Mouse (Mus musculus): ENCODE results near the gene A430033K04Rik. TPM values are rescaled to one million over a fixed set of nuclear protein-coding genes. Genes with fewer than 3 reads are reported as not detected.

The A430033K04Rik gene
- polyA plus RNA-seq, 1 experiment from 2014 or later, result 13.7 TPM

DNA sequence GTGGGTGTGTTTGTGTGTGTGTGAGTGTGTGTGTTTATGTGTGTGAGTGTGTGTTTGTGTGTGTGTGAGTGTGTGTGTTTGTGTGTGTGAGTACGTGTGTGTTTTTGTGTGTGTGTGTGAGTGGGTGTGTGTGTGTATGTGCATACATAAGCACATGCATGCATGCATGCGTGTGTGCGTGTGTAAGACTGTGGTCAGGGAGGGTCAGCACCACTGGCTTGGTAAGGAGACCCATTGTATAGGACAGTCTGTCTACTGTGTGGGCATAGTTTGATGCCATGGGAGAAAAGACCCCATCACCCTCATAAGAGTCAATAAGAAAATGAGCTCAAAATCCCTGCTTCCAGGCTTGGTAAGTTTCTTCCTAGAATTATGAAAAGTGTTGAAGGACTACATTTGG lies 34.7 kb downstream of the A430033K04Rik start:
- no peak overlapping the region for H3K4me2 ChIP-seq
- 91% methylated on average over 3 of the region's 3 CpGs for WGBS
- no peak overlapping the region for H3K4me3 ChIP-seq (replicated peaks)
- no peaks in the 10 kb centered on the region for H3K4me1 ChIP-seq
- no peaks in the 10 kb centered on the region for H3K9me3 ChIP-seq (replicated peaks)
- no peaks in the 10 kb centered on the region for H3K27me3 ChIP-seq
- H3K36me3 ChIP-seq, result no peaks in the 10 kb centered on the region
- no peak overlapping the region for H3K9ac ChIP-seq
- ATAC-seq (replicated peaks; ENCODE audit: low FRiP score), result no peak
- no peak overlapping the region for H3K27ac ChIP-seq

- H3K4me2 ChIP-seq, result no peak overlapping the region
- no peaks in the 10 kb centered on the region for H3K4me1 ChIP-seq
- no peaks in the 10 kb centered on the region for H3K36me3 ChIP-seq
- ATAC-seq (replicated peaks; ENCODE audit: low FRiP score), result 0 out of 2 replicates have a peak, but pooled peaks have one; percentile 52
- H3K9me3 ChIP-seq (replicated peaks), result no peaks in the 10 kb centered on the region
- H3K27ac ChIP-seq, result no peak overlapping the region
- no peak overlapping the region for H3K4me3 ChIP-seq (replicated peaks)
- H3K9ac ChIP-seq, result no peak overlapping the region
- H3K27me3 ChIP-seq, result no peaks in the 10 kb centered on the region
- 22% methylated on average over 6 of the region's 6 CpGs for WGBS
Observed at GRCm38 (mm10) chr5:138657854-138658253, 35.2 kb downstream of the A430033K04Rik start.

DNA sequence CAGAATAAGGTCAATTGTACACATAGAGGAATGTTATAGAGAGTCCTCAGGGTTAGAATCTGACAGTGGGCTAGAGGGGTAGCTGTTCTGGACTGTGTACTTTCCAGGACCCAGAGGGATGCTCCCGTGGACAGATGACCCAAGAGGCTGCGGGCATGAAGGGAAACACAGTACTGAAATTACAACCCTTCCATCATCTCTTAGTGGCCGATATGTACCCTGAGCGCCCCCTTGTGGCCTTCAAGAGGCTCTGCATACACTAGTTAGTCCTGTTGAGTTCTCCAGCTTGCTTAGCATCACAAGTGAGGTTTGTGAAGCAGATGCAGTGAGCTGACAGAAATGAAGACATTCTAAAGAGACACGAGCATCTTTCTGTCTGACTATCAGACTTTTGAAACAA lies 36.3 kb downstream of the A430033K04Rik start:
- WGBS, result 16% methylated on average over 5 of the region's 5 CpGs
- H3K4me1 ChIP-seq, result no peaks in the 10 kb centered on the region
- H3K4me2 ChIP-seq, result no peak overlapping the region
- no peak overlapping the region for H3K9ac ChIP-seq
- ATAC-seq (replicated peaks; ENCODE audit: low FRiP score), result peak; percentile 46; the same call in 1 of the 2 replicates
- H3K9me3 ChIP-seq (replicated peaks), result no peaks in the 10 kb centered on the region
- no peak overlapping the region for H3K27ac ChIP-seq
- H3K4me3 ChIP-seq (replicated peaks), result no peak overlapping the region
- no peaks in the 10 kb centered on the region for H3K36me3 ChIP-seq
- no peaks in the 10 kb centered on the region for H3K27me3 ChIP-seq

GRCm38 (mm10) chr5:138683023-138683766 lies 60.5 kb downstream of the A430033K04Rik start:
- Histone ChIP-seq H3K9ac (no peak overlapping the region), H3K27me3 (no peaks in the 10 kb centered on the region), H3K4me1 (no peaks in the 10 kb centered on the region), H3K4me3 (replicated peaks) (no peak overlapping the region), H3K4me2 (no peak overlapping the region), H3K36me3 (no peaks in the 10 kb centered on the region), H3K9me3 (replicated peaks) (no peaks in the 10 kb centered on the region), H3K27ac (no peak overlapping the region)
- no peak for ATAC-seq (replicated peaks; ENCODE audit: low FRiP score)
- 53% methylated on average over 8 of the region's 8 CpGs for WGBS

GRCm38 (mm10) chr5:138683821-138684220 lies 61.2 kb downstream of the A430033K04Rik start:
- Histone ChIP-seq H3K4me2 (no peak overlapping the region), H3K9ac (no peak overlapping the region), H3K9me3 (replicated peaks) (no peaks in the 10 kb centered on the region), H3K27me3 (no peaks in the 10 kb centered on the region), H3K4me1 (no peaks in the 10 kb centered on the region), H3K4me3 (replicated peaks) (no peak overlapping the region), H3K36me3 (no peaks in the 10 kb centered on the region), H3K27ac (no peak overlapping the region)
- 92% methylated on average over 3 of the region's 7 CpGs for WGBS
- no peak for ATAC-seq (replicated peaks; ENCODE audit: low FRiP score)

DNA sequence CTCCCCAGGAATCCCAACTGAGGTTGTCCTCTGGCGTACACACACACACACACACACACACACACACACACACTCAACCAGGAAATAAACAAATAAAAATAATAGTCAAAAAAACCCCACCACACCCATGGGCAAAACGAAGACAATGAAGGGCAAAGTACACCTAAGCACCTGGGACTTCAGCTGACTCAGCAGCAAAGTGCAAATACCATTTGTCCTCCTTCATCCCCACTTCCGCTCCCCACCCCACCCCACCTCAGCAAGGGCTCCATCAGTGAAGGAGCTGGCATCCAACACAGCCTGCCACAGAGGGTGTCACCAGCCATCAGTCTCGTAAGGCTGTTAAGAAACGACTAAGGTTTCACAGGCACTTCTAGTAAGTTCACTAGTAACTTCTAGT lies 64.8 kb downstream of the A430033K04Rik start:
- 48% methylated on average over 5 of the region's 5 CpGs for WGBS

GRCm38 (mm10) chr5:138689254-138689653 lies 66.6 kb downstream of the A430033K04Rik start:
- 75% methylated on average over 5 of the region's 5 CpGs for WGBS
- Histone ChIP-seq H3K36me3 (no peaks in the 10 kb centered on the region), H3K4me2 (no peak overlapping the region), H3K27me3 (no peaks in the 10 kb centered on the region), H3K4me1 (no peaks in the 10 kb centered on the region), H3K4me3 (replicated peaks) (no peak overlapping the region), H3K9ac (no peak overlapping the region), H3K27ac (no peak overlapping the region), H3K9me3 (replicated peaks) (no peaks in the 10 kb centered on the region)
- no peak for ATAC-seq (replicated peaks; ENCODE audit: low FRiP score)

More for the DNA sequence above, 64.8 kb downstream of the A430033K04Rik start:
- Histone ChIP-seq H3K4me1 (no peaks in the 10 kb centered on the region), H3K9me3 (replicated peaks) (no peaks in the 10 kb centered on the region), H3K4me2 (no peak overlapping the region), H3K9ac (no peak overlapping the region), H3K27ac (no peak overlapping the region), H3K4me3 (replicated peaks) (no peak overlapping the region), H3K27me3 (no peaks in the 10 kb centered on the region), H3K36me3 (no peaks in the 10 kb centered on the region)
- ATAC-seq (replicated peaks; ENCODE audit: low FRiP score), result no peak

DNA sequence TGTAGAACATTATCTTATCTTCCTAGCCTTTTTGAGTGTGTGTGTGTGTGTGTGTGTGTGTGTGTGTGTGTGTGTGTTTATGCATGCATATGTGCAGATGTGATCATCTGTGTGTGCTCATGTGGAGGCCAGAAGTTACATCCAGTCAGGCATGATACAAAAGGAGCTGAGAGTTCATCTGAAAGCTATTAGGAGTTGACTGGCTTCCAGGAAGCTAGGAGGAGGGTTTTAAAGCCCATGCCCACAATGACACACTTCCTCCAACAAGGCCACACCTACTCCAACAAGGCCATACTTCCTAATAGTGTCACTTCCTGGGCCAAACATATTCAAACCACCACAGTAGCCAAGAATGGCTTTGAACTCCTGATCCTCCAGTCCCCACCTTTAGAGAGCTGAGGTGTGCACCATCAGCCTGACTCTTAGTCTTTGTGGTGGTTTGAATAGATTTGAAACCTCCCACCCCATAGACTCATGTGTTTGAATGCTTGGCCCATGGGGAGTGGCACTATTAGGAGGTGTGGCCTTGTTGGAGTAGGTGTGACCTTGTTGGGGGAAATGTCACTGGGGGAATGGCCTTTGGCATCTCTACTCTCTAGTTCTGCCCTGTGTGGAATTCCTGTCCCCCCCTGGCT lies 70.4 kb downstream of the A430033K04Rik start:
- no peak overlapping the region for H3K4me3 ChIP-seq (replicated peaks)
- H3K27ac ChIP-seq, result no peak overlapping the region
- ATAC-seq (replicated peaks; ENCODE audit: low FRiP score), result no peak
- H3K9me3 ChIP-seq (replicated peaks), result no peaks in the 10 kb centered on the region
- H3K4me2 ChIP-seq, result no peak overlapping the region
- H3K4me1 ChIP-seq, result 0 out of 2 replicates have a peak, but pooled peaks cover under 1% of the 10 kb centered on the region
- no peak overlapping the region for H3K9ac ChIP-seq
- no peaks in the 10 kb centered on the region for H3K27me3 ChIP-seq
- H3K36me3 ChIP-seq, result no peaks in the 10 kb centered on the region

GRCm38 (mm10) chr5:138694036-138694435 lies 71.4 kb downstream of the A430033K04Rik start:
- Histone ChIP-seq H3K9ac (no peak overlapping the region), H3K4me2 (no peak overlapping the region), H3K9me3 (replicated peaks) (no peaks in the 10 kb centered on the region), H3K36me3 (no peaks in the 10 kb centered on the region), H3K4me1 (0 out of 2 replicates have a peak, but pooled peaks cover 4% of the 10 kb centered on the region), H3K4me3 (replicated peaks) (no peak overlapping the region), H3K27ac (no peak overlapping the region), H3K27me3 (no peaks in the 10 kb centered on the region)
- WGBS, result 55% methylated on average over 2 of the region's 2 CpGs
- ATAC-seq (replicated peaks; ENCODE audit: low FRiP score), result no peak

- H3K9ac ChIP-seq, result no peak overlapping the region
- no peak overlapping the region for H3K4me2 ChIP-seq
- ATAC-seq (replicated peaks; ENCODE audit: low FRiP score), result no peak
- H3K9me3 ChIP-seq (replicated peaks), result no peaks in the 10 kb centered on the region
- WGBS, result 43% methylated on average over 4 of the region's 4 CpGs
- H3K4me3 ChIP-seq (replicated peaks), result no peak overlapping the region
- H3K27ac ChIP-seq, result no peak overlapping the region
- H3K27me3 ChIP-seq, result no peaks in the 10 kb centered on the region
- H3K4me1 ChIP-seq, result 0 out of 2 replicates have a peak, but pooled peaks cover 4% of the 10 kb centered on the region
- no peaks in the 10 kb centered on the region for H3K36me3 ChIP-seq
Observed at GRCm38 (mm10) chr5:138694496-138695167, 72.0 kb downstream of the A430033K04Rik start.

GRCm38 (mm10) chr5:138697466-138697865 lies 74.8 kb downstream of the A430033K04Rik start:
- WGBS, result 68% methylated on average over 6 of the region's 6 CpGs
- H3K9me3 ChIP-seq (replicated peaks), result no peaks in the 10 kb centered on the region
- no peak overlapping the region for H3K4me2 ChIP-seq
- no peaks in the 10 kb centered on the region for H3K36me3 ChIP-seq
- no peaks in the 10 kb centered on the region for H3K27me3 ChIP-seq
- no peak overlapping the region for H3K9ac ChIP-seq
- 0 out of 2 replicates have a peak, but pooled peaks cover 4% of the 10 kb centered on the region for H3K4me1 ChIP-seq
- H3K4me3 ChIP-seq (replicated peaks), result no peak overlapping the region
- ATAC-seq (replicated peaks; ENCODE audit: low FRiP score), result no peak
- H3K27ac ChIP-seq, result no peak overlapping the region

All from kidney, embryonic 15.5 days (tissue).